Comparison of ENCODE assay signal across 8 mouse cellular contexts in genomic region chr2:29193819-29194546, GRCm38 (mm10). TPM values are rescaled to one million over a fixed set of nuclear protein-coding genes. Genes with fewer than 3 reads are reported as not detected.
DNase-seq lines count a peak whose midpoint lies in the region; ATAC-seq and TF ChIP-seq lines count a peak whose summit lies in the region.

No protein-coding gene starts in this region.

- peaks cover 32% of the 10 kb centered on the region for H3K27me3 ChIP-seq in embryonic facial prominence, embryonic 12.5 days
- peaks cover 2% of the 10 kb centered on the region; the same call in 1 of the 2 replicates for H3K27me3 ChIP-seq in hindbrain, embryonic 15.5 days
- peaks cover 4% of the 10 kb centered on the region; the same call in 1 of the 2 replicates for H3K27me3 ChIP-seq in midbrain, embryonic 16.5 days (ENCODE audit: control insufficient read depth, insufficient read depth, low read depth, low read length)

- no peaks in the 10 kb centered on the region for H3K36me3 ChIP-seq in embryonic facial prominence, embryonic 12.5 days
- H3K36me3 ChIP-seq in hindbrain, embryonic 15.5 days, result no peaks in the 10 kb centered on the region
- no peaks in the 10 kb centered on the region for H3K36me3 ChIP-seq in midbrain, embryonic 16.5 days (ENCODE audit: control insufficient read depth, insufficient read depth, low read length)

- WGBS in embryonic facial prominence, embryonic 12.5 days, result 19% methylated on average over 16 of the region's 16 CpGs
- 12% methylated on average over 16 of the region's 16 CpGs for WGBS in hindbrain, embryonic 15.5 days
- WGBS in midbrain, embryonic 16.5 days, result 16% methylated on average over 16 of the region's 16 CpGs

- H3K27ac ChIP-seq in layer of hippocampus, adult 2 months, result no peak overlapping the region
- H3K27ac ChIP-seq in embryonic facial prominence, embryonic 12.5 days, result no peak overlapping the region
- no peak overlapping the region for H3K27ac ChIP-seq in hindbrain, embryonic 15.5 days (replicated peaks)
- no peak overlapping the region for H3K27ac ChIP-seq in midbrain, embryonic 16.5 days (ENCODE audit: low read length)

- TF ChIP-seq CTCF in layer of hippocampus, adult 2 months (conservative IDR thresholded peaks at IDR 0.05), result no peak

- peak overlapping the region; percentile 46; the same call in 1 of the 2 replicates for H3K4me3 ChIP-seq in layer of hippocampus, adult 2 months
- peak overlapping the region; percentile 53 for H3K4me3 ChIP-seq in embryonic facial prominence, embryonic 12.5 days
- peak overlapping the region; percentile 45 for H3K4me3 ChIP-seq in hindbrain, embryonic 15.5 days
- peak overlapping the region; percentile 52 for H3K4me3 ChIP-seq in midbrain, embryonic 16.5 days (ENCODE audit: low read depth, low read length)

- peak overlapping the region; percentile 98 for H3K4me2 ChIP-seq in embryonic facial prominence, embryonic 12.5 days (replicated peaks)
- peak overlapping the region; percentile 86 for H3K4me2 ChIP-seq in hindbrain, embryonic 15.5 days
- H3K4me2 ChIP-seq in midbrain, embryonic 16.5 days (ENCODE audit: low read length), result peak overlapping the region; percentile 86

- H3K9ac ChIP-seq in embryonic facial prominence, embryonic 12.5 days, result peak overlapping the region; percentile 42; the same call in 1 of the 2 replicates
- no peak overlapping the region for H3K9ac ChIP-seq in hindbrain, embryonic 15.5 days
- H3K9ac ChIP-seq in midbrain, embryonic 16.5 days (ENCODE audit: low read depth, low read length), result peak overlapping the region; percentile 6; the same call in 1 of the 2 replicates

- no peaks in the 10 kb centered on the region for H3K9me3 ChIP-seq in embryonic facial prominence, embryonic 12.5 days
- H3K9me3 ChIP-seq in hindbrain, embryonic 15.5 days, result no peaks in the 10 kb centered on the region
- no peaks in the 10 kb centered on the region for H3K9me3 ChIP-seq in midbrain, embryonic 16.5 days (replicated peaks; ENCODE audit: control insufficient read depth, low read length, poor library complexity, severe bottlenecking)

- ATAC-seq in embryonic facial prominence, embryonic 12.5 days (ENCODE audit: insufficient number of reproducible peaks, insufficient read depth, low FRiP score, low TSS enrichment), result no peak
- ATAC-seq in hindbrain, embryonic 15.5 days (ENCODE audit: low FRiP score, low read depth), result no peak
- no peak for ATAC-seq in midbrain, embryonic 16.5 days
- no peak for ATAC-seq in erythroid progenitor cell, adult 5-6 weeks (replicated peaks; ENCODE audit: low FRiP score, poor library complexity, severe bottlenecking)

- peaks cover 5% of the 10 kb centered on the region for H3K4me1 ChIP-seq in embryonic facial prominence, embryonic 12.5 days
- peaks cover 30% of the 10 kb centered on the region for H3K4me1 ChIP-seq in hindbrain, embryonic 15.5 days (replicated peaks)
- H3K4me1 ChIP-seq in midbrain, embryonic 16.5 days (ENCODE audit: control insufficient read depth, insufficient read depth, low read length), result peaks cover 7% of the 10 kb centered on the region; the same call in 1 of the 2 replicates

- no peak for DNase-seq in layer of hippocampus, adult 2 months (ENCODE audit: low spot score in 2 of 2)
- DNase-seq in layer of hippocampus, adult 8-10 months (ENCODE audit: low spot score in 2 of 2), result no peak
- no peak for DNase-seq in retina, embryonic 14.5 days (ENCODE audit: low spot score)
- DNase-seq in layer of hippocampus, postnatal 14 days (ENCODE audit: low spot score in 2 of 2), result no peak

RNA-seq across cellular contexts. Expression of gene Ntng2, which starts 58.8 kb away (rescaled TPM):
- 100 to 1,000 TPM; 111 TPM for total RNA-seq in layer of hippocampus, adult 2 months (2021)
- total RNA-seq in layer of hippocampus, adult 8-10 months (2022), result 100 to 1,000 TPM in 3 of 4 experiments, 10 to 100 TPM in 1; 94.3 to 106 (median 105) TPM
- 1.1 and 1.2 TPM in 2 replicates for polyA plus RNA-seq in embryonic facial prominence, embryonic 12.5 days (2016; fragmentation: Nextera tagmentation; extraction: Ambion mirVana)
- polyA plus RNA-seq in hindbrain, embryonic 15.5 days (2015; fragmentation: Nextera tagmentation; extraction: Ambion mirVana), result 3.9 and 5.5 TPM in 2 replicates
- polyA plus RNA-seq in midbrain, embryonic 16.5 days (2015; fragmentation: Nextera tagmentation; extraction: Ambion mirVana), result 10.6 and 11.0 TPM in 2 replicates
- total RNA-seq in erythroid progenitor cell, adult 5-6 weeks (2015; ENCODE audit: low replicate concordance), result 2.5 and 5.4 TPM in 2 replicates
- 5.6 TPM in 1 of 2 replicates, not detected in the other for total RNA-seq in erythroid progenitor cell, adult 5-6 weeks (2017; ENCODE audit: low replicate concordance)
- 100 to 1,000 TPM; 106 to 115 TPM for total RNA-seq in layer of hippocampus, postnatal 14 days (2021)

Comparison
In these comparisons a context has a peak if more than half of its experiments do, and no peak if none do; other contexts are left out.
1. RNA of gene Ntng2, which starts 58.8 kb away (total RNA-seq): 106 to 115 TPM in layer of hippocampus, postnatal 14 days, 111 TPM in layer of hippocampus, adult 2 months and 94.3 to 106 TPM in layer of hippocampus, adult 8-10 months; 2.5 to 5.6 TPM in erythroid progenitor cell, adult 5-6 weeks; every median in the first group is over 10 times any median in the second.
2. Peak in every context shown above with its lines, with median percentiles within 50 percentile points of each other: H3K4me3 ChIP-seq and H3K4me2 ChIP-seq.